Mouse (Mus musculus): ENCODE measurements at regions not wholly inside any gene's neighbourhood (a gene's known extent, or its start where the extent isn't known, plus 50 kb on each side); places are given as distances from the start of the nearest gene placed in this dataset.

- no peaks in the 10 kb centered on the region for H3K4me1 ChIP-seq
- H3K9me3 ChIP-seq (replicated peaks), result no peaks in the 10 kb centered on the region
- no peaks in the 10 kb centered on the region for H3K27me3 ChIP-seq (ENCODE audit: low read depth, poor library complexity, severe bottlenecking)
- no peak overlapping the region for H3K27ac ChIP-seq (replicated peaks)
- no peak for DNase-seq (ENCODE audit: low spot score)
- 84% methylated on average over 1 of the region's 1 CpGs for WGBS
- no peak overlapping the region for H3K4me3 ChIP-seq
- H3K36me3 ChIP-seq, result no peaks in the 10 kb centered on the region
These were observed 55.0 kb downstream of the Zfp648 start for GRCm38 (mm10) chr1:154255971-154256370.

DNA sequence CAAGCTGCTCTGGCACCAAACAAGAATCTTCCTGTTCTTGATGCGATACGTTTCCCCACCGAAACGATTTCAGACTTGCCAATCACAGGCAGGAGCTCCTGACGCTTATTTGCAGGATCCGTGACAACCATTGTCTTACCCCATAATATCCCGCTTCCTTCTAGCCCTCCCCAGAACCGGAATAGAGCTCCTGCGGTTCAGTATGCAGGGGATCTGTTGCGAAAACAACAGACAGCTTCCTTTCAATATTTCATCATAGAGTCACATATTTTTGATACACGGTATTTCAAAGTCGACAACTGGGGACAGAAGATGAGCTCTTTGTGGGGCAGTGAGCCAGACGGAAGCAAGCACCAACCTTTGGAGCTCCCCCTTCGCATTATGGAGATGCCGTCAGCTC, 55.8 kb downstream of the Zfp648 start:
- Histone ChIP-seq H3K4me3 (no peak overlapping the region), H3K36me3 (no peaks in the 10 kb centered on the region), H3K9me3 (replicated peaks) (no peaks in the 10 kb centered on the region), H3K27me3 (ENCODE audit: low read depth, poor library complexity, severe bottlenecking) (no peaks in the 10 kb centered on the region), H3K27ac (replicated peaks) (no peak overlapping the region), H3K4me1 (no peaks in the 10 kb centered on the region)
- DNase-seq (ENCODE audit: low spot score), result no peak
- WGBS, result 82% methylated on average over 15 of the region's 15 CpGs

DNA sequence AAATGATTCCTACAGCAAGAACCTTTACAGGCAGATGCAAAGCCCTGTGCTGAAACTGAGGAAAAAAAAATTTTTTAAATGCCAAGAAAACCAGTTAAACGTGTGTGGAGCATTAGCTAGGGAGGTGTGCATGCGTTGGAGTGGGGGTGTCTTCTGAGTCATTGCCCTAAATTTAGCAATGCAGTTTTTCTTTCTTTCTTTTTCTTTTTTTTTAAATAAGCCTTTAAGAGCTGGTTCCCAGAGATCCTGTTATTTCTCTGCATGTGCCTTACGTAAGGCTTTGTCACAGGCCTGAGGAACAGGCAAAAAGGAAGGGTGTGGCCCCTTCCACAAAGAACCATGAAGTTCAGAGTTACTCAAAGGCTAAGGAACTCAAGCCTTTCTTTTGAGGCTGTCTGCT, 57.5 kb downstream of the Zfp648 start:
- DNase-seq (ENCODE audit: low spot score), result no peak
- Histone ChIP-seq H3K36me3 (no peaks in the 10 kb centered on the region), H3K9me3 (replicated peaks) (no peaks in the 10 kb centered on the region), H3K27ac (replicated peaks) (no peak overlapping the region), H3K27me3 (ENCODE audit: low read depth, poor library complexity, severe bottlenecking) (no peaks in the 10 kb centered on the region), H3K4me3 (no peak overlapping the region), H3K4me1 (no peaks in the 10 kb centered on the region)
- WGBS, result 89% methylated on average over 3 of the region's 3 CpGs

GRCm38 (mm10) chr1:154260393-154260792, 59.4 kb downstream of the Zfp648 start:
- no peak overlapping the region for H3K4me3 ChIP-seq
- H3K9me3 ChIP-seq (replicated peaks), result no peaks in the 10 kb centered on the region
- 89% methylated on average over 5 of the region's 5 CpGs for WGBS
- no peak for DNase-seq (ENCODE audit: low spot score)
- H3K27ac ChIP-seq (replicated peaks), result no peak overlapping the region
- no peaks in the 10 kb centered on the region for H3K27me3 ChIP-seq (ENCODE audit: low read depth, poor library complexity, severe bottlenecking)
- no peaks in the 10 kb centered on the region for H3K4me1 ChIP-seq
- H3K36me3 ChIP-seq, result no peaks in the 10 kb centered on the region

DNA sequence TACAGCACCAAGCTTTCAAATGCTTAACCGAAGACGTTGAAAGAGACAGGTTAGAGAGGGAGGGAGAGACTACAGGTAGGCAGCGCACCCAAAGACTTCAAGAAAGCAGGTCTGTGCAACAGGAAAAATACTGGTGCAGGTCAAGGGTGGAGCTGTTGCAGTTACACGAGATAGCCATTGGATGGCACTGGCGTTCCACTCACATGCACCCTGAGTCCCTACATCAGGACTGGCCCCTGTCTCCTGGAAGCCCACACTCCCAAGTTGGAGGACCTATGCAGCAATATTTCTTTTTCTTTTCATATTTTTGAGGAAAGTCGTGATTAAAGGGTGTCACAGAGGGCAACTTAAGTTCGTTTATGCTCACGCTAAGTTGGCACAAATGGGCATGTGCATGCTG, 80.5 kb downstream of the Zfp648 start:
- 21% methylated on average over 8 of the region's 8 CpGs for WGBS
- no peak overlapping the region for H3K27ac ChIP-seq (replicated peaks)
- DNase-seq (ENCODE audit: low spot score), result peak; percentile 56
- H3K4me1 ChIP-seq, result no peaks in the 10 kb centered on the region
- H3K9me3 ChIP-seq (replicated peaks), result no peaks in the 10 kb centered on the region
- H3K27me3 ChIP-seq (ENCODE audit: low read depth, poor library complexity, severe bottlenecking), result no peaks in the 10 kb centered on the region
- no peak overlapping the region for H3K4me3 ChIP-seq
- H3K36me3 ChIP-seq, result no peaks in the 10 kb centered on the region

GRCm38 (mm10) chr1:154286080-154286479, 85.1 kb downstream of the Zfp648 start:
- no peaks in the 10 kb centered on the region for H3K9me3 ChIP-seq (replicated peaks)

DNA sequence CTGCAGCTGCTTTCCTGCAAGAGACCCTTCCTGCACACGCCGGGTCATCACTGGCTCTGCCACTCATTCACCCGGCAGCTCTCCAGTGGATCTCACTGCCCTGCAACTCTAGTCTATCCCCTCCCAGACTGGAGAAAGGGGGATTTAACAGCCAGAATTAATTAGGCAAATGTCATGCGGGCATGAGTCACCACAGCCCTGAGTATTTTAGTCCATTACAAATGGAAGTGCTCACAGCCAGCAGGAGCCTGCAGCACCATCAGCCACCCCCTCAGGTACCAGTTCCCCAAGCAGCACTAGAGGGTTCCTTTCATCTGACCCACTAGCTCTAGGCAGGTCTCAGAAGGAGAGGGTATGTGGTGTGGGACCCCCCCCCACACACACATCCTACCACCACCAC, 91.7 kb downstream of the Zfp648 start:
- Histone ChIP-seq H3K4me3 (no peak overlapping the region), H3K27me3 (ENCODE audit: low read depth, poor library complexity, severe bottlenecking) (no peaks in the 10 kb centered on the region), H3K27ac (replicated peaks) (no peak overlapping the region), H3K9me3 (replicated peaks) (no peaks in the 10 kb centered on the region), H3K36me3 (no peaks in the 10 kb centered on the region), H3K4me1 (0 out of 2 replicates have a peak, but pooled peaks cover 2% of the 10 kb centered on the region)
- WGBS, result 62% methylated on average over 4 of the region's 4 CpGs
- no peak for DNase-seq (ENCODE audit: low spot score)

More at GRCm38 (mm10) chr1:154286080-154286479, 85.1 kb downstream of the Zfp648 start:
- Histone ChIP-seq H3K36me3 (no peaks in the 10 kb centered on the region), H3K27me3 (ENCODE audit: low read depth, poor library complexity, severe bottlenecking) (no peaks in the 10 kb centered on the region), H3K4me3 (no peak overlapping the region), H3K4me1 (no peaks in the 10 kb centered on the region), H3K27ac (replicated peaks) (no peak overlapping the region)
- WGBS, result 88% methylated on average over 4 of the region's 4 CpGs
- no peak for DNase-seq (ENCODE audit: low spot score)

DNA sequence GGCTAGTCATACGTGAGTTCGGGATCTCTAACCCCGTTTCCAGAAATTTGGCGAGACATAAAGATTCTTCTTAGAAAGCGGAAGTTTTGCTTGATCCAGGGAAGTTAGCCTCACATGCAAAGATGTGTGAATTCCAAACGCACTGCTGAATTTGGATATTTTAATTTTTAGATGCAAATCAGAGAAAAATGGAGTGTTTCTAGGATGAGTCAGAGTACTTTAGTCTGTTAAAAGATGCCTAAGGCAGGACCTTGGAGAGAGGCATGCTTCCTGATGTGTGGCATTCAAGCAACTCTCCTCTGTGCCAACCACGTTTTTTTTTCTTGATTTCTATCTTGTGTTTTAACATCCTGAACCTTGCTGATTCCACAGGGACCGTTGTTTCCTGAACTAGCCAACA, 95.1 kb downstream of the Zfp648 start:
- DNase-seq (ENCODE audit: low spot score), result no peak
- H3K4me1 ChIP-seq, result 0 out of 2 replicates have a peak, but pooled peaks cover 2% of the 10 kb centered on the region
- H3K9me3 ChIP-seq (replicated peaks), result no peaks in the 10 kb centered on the region
- H3K27ac ChIP-seq (replicated peaks), result no peak overlapping the region
- H3K4me3 ChIP-seq, result no peak overlapping the region
- WGBS, result 91% methylated on average over 8 of the region's 8 CpGs
- H3K27me3 ChIP-seq (ENCODE audit: low read depth, poor library complexity, severe bottlenecking), result no peaks in the 10 kb centered on the region
- H3K36me3 ChIP-seq, result no peaks in the 10 kb centered on the region

DNA sequence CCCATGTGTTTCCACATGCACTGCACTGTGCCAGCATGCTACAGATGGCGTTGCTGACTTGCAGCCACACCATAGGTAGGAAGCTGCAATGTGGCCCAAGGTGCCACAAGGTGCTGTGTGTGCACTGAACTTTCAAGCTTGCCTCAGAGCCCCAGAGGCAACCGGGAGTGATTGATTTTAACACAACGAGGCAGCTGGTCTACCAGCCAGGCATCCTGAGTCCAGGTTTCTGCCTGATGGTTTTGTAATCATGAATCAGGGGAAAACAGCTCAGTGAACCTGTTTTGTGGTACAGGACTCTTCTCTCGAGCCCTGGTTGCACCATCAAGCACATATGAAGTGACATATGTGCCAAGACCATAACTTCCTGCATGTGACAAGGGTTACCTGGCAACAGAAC, 98.9 kb downstream of the Zfp648 start:
- Histone ChIP-seq H3K27ac (replicated peaks) (no peak overlapping the region), H3K36me3 (no peaks in the 10 kb centered on the region), H3K4me3 (no peak overlapping the region), H3K9me3 (replicated peaks) (no peaks in the 10 kb centered on the region), H3K4me1 (no peaks in the 10 kb centered on the region), H3K27me3 (ENCODE audit: low read depth, poor library complexity, severe bottlenecking) (no peaks in the 10 kb centered on the region)
- WGBS, result 80% methylated on average over 4 of the region's 4 CpGs
- no peak for DNase-seq (ENCODE audit: low spot score)

- no peak overlapping the region for H3K4me3 ChIP-seq
These were observed 108.7 kb downstream of the Zfp648 start for GRCm38 (mm10) chr1:154309650-154310049.

More at GRCm38 (mm10) chr1:154309650-154310049, 108.7 kb downstream of the Zfp648 start:
- Histone ChIP-seq H3K9me3 (replicated peaks) (no peaks in the 10 kb centered on the region), H3K27me3 (ENCODE audit: low read depth, poor library complexity, severe bottlenecking) (no peaks in the 10 kb centered on the region), H3K27ac (replicated peaks) (no peak overlapping the region), H3K36me3 (no peaks in the 10 kb centered on the region), H3K4me1 (no peaks in the 10 kb centered on the region)
- no peak for DNase-seq (ENCODE audit: low spot score)
- 77% methylated on average over 2 of the region's 2 CpGs for WGBS
